Mouse (Mus musculus): ENCODE results near the gene Edaradd. TPM values are rescaled to one million over a fixed set of nuclear protein-coding genes. Genes with fewer than 3 reads are reported as not detected.

Gene Edaradd
- polyA plus RNA-seq, 1 experiment from 2014 or later, result 1.7 TPM

DNA sequence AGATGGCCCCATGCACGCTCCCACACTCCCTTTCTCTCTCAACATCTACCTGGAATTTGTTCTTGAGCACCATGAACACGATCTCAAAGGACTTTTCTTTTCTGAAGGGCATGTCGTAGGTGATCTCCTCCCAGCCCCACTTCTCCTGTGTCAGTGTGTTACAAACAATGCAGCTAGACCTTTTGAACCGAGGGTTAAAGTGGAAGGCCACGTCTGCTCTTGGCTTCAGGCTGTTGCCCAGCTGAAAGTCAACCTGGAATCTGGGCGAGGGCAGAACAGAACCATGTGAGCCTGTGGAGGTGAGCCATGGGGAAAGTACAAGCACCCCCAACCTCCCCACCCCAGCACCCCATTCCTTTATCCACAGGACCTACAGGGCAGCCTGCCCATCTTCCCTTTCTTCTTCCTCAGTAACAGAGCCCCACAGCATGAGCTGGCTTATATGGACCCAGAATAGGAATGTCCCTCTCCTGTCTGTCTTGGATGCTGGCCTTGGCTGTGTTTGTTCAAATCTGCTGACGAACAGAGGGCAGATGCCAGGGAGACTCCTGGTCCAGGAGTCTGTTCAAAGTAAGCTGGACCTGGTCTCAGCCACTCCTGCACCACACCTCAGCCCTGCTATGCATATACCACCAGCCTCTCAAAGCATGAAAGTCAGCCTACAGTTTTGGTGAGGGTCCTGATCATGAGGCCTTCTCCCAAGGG lies 65.4 kb downstream of the Edaradd start:
- H3K4me3 ChIP-seq (ENCODE audit: low read length), result no peak overlapping the region
- H3K9me3 ChIP-seq (ENCODE audit: control insufficient read depth, low read length), result no peaks in the 10 kb centered on the region
- H3K36me3 ChIP-seq (ENCODE audit: control insufficient read depth, insufficient read depth, low read length), result 0 out of 2 replicates have a peak, but pooled peaks cover 9% of the 10 kb centered on the region
- H3K27ac ChIP-seq (ENCODE audit: low read length), result no peak overlapping the region
- no peak overlapping the region for H3K4me2 ChIP-seq (ENCODE audit: low read depth, low read length)
- 83% methylated on average over 7 of the region's 7 CpGs for WGBS
- H3K4me1 ChIP-seq (ENCODE audit: control insufficient read depth, insufficient read depth, low read length), result peaks cover under 1% of the 10 kb centered on the region; the same call in 1 of the 2 replicates
- H3K27me3 ChIP-seq (replicated peaks; ENCODE audit: control insufficient read depth, insufficient read depth, low read length), result no peaks in the 10 kb centered on the region
- ATAC-seq, result no peak
- H3K9ac ChIP-seq (ENCODE audit: low read depth, low read length), result no peak overlapping the region

DNA sequence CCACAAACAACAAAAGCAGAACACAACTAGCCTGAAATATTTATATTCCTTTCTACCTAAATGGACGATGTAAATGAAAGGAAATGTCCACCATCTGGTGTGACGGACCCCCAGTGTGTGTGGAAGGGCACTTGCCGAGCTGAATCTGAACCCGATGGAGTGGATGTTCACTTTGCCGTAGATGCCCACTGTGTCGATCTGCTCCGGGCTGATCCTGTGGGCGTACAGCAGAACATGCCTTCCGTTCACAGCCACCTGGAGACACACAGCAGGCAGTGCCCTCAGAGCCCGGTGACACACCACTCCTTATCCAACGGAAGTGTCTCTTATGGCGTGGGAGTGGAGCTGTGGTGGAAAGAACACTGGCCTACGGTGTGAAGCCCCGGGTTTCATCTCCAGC lies 67.1 kb downstream of the Edaradd start:
- Histone ChIP-seq H3K9ac (ENCODE audit: low read depth, low read length) (no peak overlapping the region), H3K36me3 (ENCODE audit: control insufficient read depth, insufficient read depth, low read length) (0 out of 2 replicates have a peak, but pooled peaks cover 9% of the 10 kb centered on the region), H3K9me3 (ENCODE audit: control insufficient read depth, low read length) (no peaks in the 10 kb centered on the region), H3K4me3 (ENCODE audit: low read length) (no peak overlapping the region), H3K27ac (ENCODE audit: low read length) (no peak overlapping the region), H3K4me2 (ENCODE audit: low read depth, low read length) (no peak overlapping the region), H3K27me3 (replicated peaks; ENCODE audit: control insufficient read depth, insufficient read depth, low read length) (no peaks in the 10 kb centered on the region), H3K4me1 (ENCODE audit: control insufficient read depth, insufficient read depth, low read length) (no peaks in the 10 kb centered on the region)
- ATAC-seq, result no peak
- 87% methylated on average over 14 of the region's 14 CpGs for WGBS

DNA sequence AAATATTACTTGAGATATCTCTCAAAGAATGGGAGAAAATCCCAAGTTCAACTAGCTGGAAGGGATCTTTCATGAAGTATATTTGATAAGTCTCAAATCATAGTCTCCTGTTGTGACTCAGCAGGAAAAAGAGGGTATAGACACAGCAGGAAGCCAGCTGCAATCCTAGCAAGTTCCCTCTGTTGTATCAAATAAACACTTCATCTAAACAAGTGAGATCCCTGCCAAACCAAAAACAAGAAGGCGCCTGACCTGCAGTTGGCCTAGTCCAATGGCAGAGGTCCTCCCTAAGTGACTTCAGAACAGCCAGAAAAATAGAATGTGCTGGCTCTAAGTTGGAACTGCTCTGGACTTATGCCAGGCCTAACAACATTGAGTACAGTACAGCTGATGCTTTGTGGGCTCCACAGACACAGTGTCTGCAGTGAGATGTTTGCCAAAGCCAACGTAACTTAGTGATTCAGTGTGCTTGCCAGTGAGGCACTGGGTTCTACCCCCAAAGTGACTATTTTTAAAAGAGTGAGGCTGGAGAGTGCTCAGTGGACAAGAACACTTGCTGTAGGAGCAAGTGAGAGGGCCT lies 78.1 kb downstream of the Edaradd start:
- H3K36me3 ChIP-seq (ENCODE audit: control insufficient read depth, insufficient read depth, low read length), result peaks cover 4% of the 10 kb centered on the region; the same call in 1 of the 2 replicates
- WGBS, result 62% methylated on average over 2 of the region's 2 CpGs

DNA sequence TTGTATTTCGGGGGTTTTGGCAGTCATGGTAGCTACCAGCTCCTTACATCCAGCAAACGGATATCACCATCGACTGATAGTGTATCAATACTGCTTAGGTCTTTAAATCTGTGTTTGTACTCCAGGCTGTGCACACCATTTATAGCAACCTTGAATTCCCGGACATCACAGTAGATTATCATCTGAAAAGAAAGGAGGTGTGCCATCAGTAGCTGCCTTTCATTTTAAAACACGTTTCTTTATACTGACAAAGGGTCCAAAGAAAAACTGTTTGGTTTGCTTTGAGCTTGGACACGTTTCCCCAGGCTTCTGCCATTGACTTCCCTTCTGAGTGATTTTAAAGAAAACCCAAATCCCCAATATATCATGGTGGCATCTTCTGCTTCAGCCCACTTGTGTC lies 79.4 kb downstream of the Edaradd start:
- Histone ChIP-seq H3K36me3 (ENCODE audit: control insufficient read depth, insufficient read depth, low read length) (peaks cover 4% of the 10 kb centered on the region; the same call in 1 of the 2 replicates), H3K4me1 (ENCODE audit: control insufficient read depth, insufficient read depth, low read length) (no peaks in the 10 kb centered on the region), H3K9ac (ENCODE audit: low read depth, low read length) (no peak overlapping the region), H3K27me3 (replicated peaks; ENCODE audit: control insufficient read depth, insufficient read depth, low read length) (no peaks in the 10 kb centered on the region), H3K4me2 (ENCODE audit: low read depth, low read length) (no peak overlapping the region), H3K9me3 (ENCODE audit: control insufficient read depth, low read length) (no peaks in the 10 kb centered on the region), H3K27ac (ENCODE audit: low read length) (no peak overlapping the region), H3K4me3 (ENCODE audit: low read length) (no peak overlapping the region)
- 89% methylated on average over 6 of the region's 6 CpGs for WGBS
- no peak for ATAC-seq

More for the DNA sequence above, 78.1 kb downstream of the Edaradd start:
- Histone ChIP-seq H3K9me3 (ENCODE audit: control insufficient read depth, low read length) (no peaks in the 10 kb centered on the region), H3K4me3 (ENCODE audit: low read length) (no peak overlapping the region), H3K9ac (ENCODE audit: low read depth, low read length) (no peak overlapping the region), H3K4me1 (ENCODE audit: control insufficient read depth, insufficient read depth, low read length) (no peaks in the 10 kb centered on the region), H3K27me3 (replicated peaks; ENCODE audit: control insufficient read depth, insufficient read depth, low read length) (no peaks in the 10 kb centered on the region), H3K27ac (ENCODE audit: low read length) (no peak overlapping the region), H3K4me2 (ENCODE audit: low read depth, low read length) (no peak overlapping the region)
- no peak for ATAC-seq

DNA sequence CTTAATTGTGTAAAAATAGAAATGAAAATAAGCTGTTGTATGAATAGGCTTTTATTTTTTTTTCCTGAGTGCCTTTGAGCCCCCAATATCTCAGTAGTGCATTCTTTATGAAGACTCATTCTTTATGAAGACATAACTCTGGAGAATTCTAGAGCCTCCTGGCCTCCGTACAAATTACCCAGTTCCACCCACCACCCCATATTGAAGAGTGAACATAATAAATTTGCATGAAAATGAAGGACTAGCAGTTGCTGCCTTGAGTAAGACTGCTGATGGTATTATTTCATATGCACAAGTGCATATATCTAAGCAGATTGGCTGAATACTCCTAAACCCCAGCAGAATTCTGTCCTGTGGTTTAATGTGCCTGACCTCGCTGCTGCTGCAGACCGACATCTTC lies 80.7 kb downstream of the Edaradd start:
- Histone ChIP-seq H3K36me3 (ENCODE audit: control insufficient read depth, insufficient read depth, low read length) (peaks cover 4% of the 10 kb centered on the region; the same call in 1 of the 2 replicates), H3K27me3 (replicated peaks; ENCODE audit: control insufficient read depth, insufficient read depth, low read length) (no peaks in the 10 kb centered on the region), H3K27ac (ENCODE audit: low read length) (no peak overlapping the region), H3K9ac (ENCODE audit: low read depth, low read length) (no peak overlapping the region), H3K4me2 (ENCODE audit: low read depth, low read length) (no peak overlapping the region), H3K4me1 (ENCODE audit: control insufficient read depth, insufficient read depth, low read length) (no peaks in the 10 kb centered on the region), H3K9me3 (ENCODE audit: control insufficient read depth, low read length) (no peaks in the 10 kb centered on the region), H3K4me3 (ENCODE audit: low read length) (no peak overlapping the region)
- WGBS, result 93% methylated on average over 3 of the region's 3 CpGs
- ATAC-seq, result no peak

DNA sequence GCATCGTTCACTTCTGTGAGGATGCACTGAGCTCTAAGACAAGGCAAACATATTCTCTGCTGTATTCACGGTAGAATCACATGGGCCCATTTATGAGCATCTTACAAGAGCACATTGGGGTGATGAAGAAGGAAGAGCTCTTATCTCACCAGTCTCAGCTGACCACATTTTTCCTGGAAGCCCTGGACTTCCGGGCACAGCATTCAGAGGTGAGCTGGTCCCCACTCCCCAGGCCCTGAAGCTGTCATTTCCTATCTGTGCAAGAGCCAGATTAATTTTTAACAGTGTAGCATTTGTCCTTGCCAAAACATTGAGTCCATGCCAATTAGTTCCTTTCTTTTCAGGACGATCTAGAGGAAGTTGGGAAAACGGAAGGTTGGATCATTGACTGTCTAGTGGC lies 86.4 kb downstream of the Edaradd start:
- no peak for ATAC-seq
- H3K4me3 ChIP-seq (ENCODE audit: low read length), result no peak overlapping the region
- no peaks in the 10 kb centered on the region for H3K27me3 ChIP-seq (replicated peaks; ENCODE audit: control insufficient read depth, insufficient read depth, low read length)
- no peak overlapping the region for H3K9ac ChIP-seq (ENCODE audit: low read depth, low read length)
- no peak overlapping the region for H3K4me2 ChIP-seq (ENCODE audit: low read depth, low read length)
- H3K9me3 ChIP-seq (ENCODE audit: control insufficient read depth, low read length), result no peaks in the 10 kb centered on the region
- WGBS, result 83% methylated on average over 5 of the region's 5 CpGs
- H3K36me3 ChIP-seq (ENCODE audit: control insufficient read depth, insufficient read depth, low read length), result peaks cover 3% of the 10 kb centered on the region; the same call in 1 of the 2 replicates
- H3K27ac ChIP-seq (ENCODE audit: low read length), result no peak overlapping the region
- no peaks in the 10 kb centered on the region for H3K4me1 ChIP-seq (ENCODE audit: control insufficient read depth, insufficient read depth, low read length)

DNA sequence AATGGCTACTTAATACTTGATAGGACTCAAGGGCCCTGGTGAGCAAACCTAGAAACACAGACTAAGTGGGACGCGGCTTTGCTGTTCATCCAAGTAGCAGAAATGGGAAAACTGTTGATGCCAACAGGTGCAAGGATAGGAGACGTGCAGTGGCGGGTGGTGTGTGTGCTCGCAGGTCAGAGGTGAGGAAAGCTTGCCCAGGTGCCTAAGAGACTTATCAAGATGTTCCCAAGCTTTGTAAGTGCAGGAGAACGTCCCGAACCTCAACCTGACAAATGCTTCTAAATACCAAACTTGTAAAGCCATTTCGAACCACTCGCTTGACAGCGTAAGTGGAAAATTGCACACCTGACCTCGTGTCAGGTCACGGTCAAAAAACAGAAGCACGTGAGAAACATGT lies 91.7 kb downstream of the Edaradd start:
- no peak overlapping the region for H3K27ac ChIP-seq (ENCODE audit: low read length)
- no peak overlapping the region for H3K9ac ChIP-seq (ENCODE audit: low read depth, low read length)
- no peaks in the 10 kb centered on the region for H3K27me3 ChIP-seq (replicated peaks; ENCODE audit: control insufficient read depth, insufficient read depth, low read length)
- H3K4me3 ChIP-seq (ENCODE audit: low read length), result no peak overlapping the region
- 93% methylated on average over 13 of the region's 13 CpGs for WGBS
- H3K4me2 ChIP-seq (ENCODE audit: low read depth, low read length), result no peak overlapping the region
- H3K9me3 ChIP-seq (ENCODE audit: control insufficient read depth, low read length), result no peaks in the 10 kb centered on the region
- no peak for ATAC-seq
- no peaks in the 10 kb centered on the region for H3K4me1 ChIP-seq (ENCODE audit: control insufficient read depth, insufficient read depth, low read length)
- H3K36me3 ChIP-seq (ENCODE audit: control insufficient read depth, insufficient read depth, low read length), result peaks cover 20% of the 10 kb centered on the region

Other genes starting within 250 kb of the Edaradd start
- 2.0 and 3.5 TPM in 2 replicates for gene Actn2, start 179.7 kb downstream of the Edaradd start, polyA plus RNA-seq (2015; fragmentation: Nextera tagmentation; extraction: Ambion mirVana)
- 10.8 and 11.2 TPM in 2 replicates for gene Heatr1, start 125.4 kb downstream of the Edaradd start, polyA plus RNA-seq (2015; fragmentation: Nextera tagmentation; extraction: Ambion mirVana)
- gene Lgals8, start 55.5 kb downstream of the Edaradd start, polyA plus RNA-seq (2015; fragmentation: Nextera tagmentation; extraction: Ambion mirVana), result 39.3 and 42.5 TPM in 2 replicates
- gene Ero1lb, start 45.4 kb upstream of the Edaradd start, polyA plus RNA-seq (2015; fragmentation: Nextera tagmentation; extraction: Ambion mirVana), result 8.0 and 9.9 TPM in 2 replicates